Mouse (Mus musculus) stomach, postnatal 0 days (tissue): ENCODE results near the gene Lefty2.

Source experiments
- CTCF ChIP-seq: IDR thresholded peaks from 2 replicates; pipeline ENCODE4 v1.5.1; 2016; ENCODE audit warnings: antibody characterized with exemption, low read depth, mild to moderate bottlenecking, moderate library complexity
- EP300 ChIP-seq: optimal IDR thresholded peaks from 2 replicates; pipeline ENCODE3; 2016; ENCODE audit warnings: antibody characterized with exemption

- TF ChIP-seq CTCF (no peak), EP300 (no peak)
Measured at GRCm38 (mm10) chr1:180889172-180889571, 3.7 kb upstream of the Lefty2 start.
